Mouse (Mus musculus): ENCODE data around the gene Elmod3.

DNA sequence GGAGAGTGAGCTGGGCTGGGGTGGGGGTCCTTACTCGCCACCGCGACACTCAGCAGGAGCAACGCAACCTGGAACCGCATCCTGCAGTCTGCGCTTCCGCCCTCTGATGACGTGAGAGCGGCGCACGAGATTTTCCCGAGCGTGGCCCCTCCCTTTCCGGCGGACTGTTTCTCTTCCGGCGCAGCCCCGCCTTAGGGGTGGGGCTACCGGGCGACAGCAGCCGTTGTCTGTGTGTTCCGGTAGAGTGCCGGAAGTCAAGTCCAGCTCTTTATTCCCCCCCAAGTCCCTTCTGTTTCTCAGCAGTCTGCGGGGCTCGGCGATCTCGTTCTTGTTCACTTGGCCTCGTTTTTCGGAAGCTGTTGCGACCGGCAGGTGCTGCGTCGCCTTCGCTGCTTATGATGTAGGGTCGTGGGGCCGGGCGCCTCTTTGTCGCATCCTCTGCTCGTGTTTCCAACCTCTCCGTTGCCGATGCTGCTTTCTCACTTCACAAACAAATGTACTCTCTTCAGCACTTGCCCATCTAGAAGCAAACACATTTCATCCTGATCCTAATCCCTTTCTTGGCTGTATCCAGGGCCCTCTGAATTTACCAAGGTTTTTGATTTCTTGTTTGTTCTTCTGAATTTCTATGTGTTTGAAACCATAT is 18.6 kb upstream of the Elmod3 start, which contains the start of gene Tgoln1:
- TF ChIP-seq CTCF (IDR thresholded peaks at IDR 0.05; ENCODE audit: borderline replicate concordance, insufficient read depth, low read length) (no peak), POLR2A (IDR thresholded peaks at IDR 0.05; ENCODE audit: low read depth, low read length) (peak; percentile 89)
